Mouse (Mus musculus): Measurements from ENCODE around the gene Ubp1.

- TF ChIP-seq CTCF (conservative IDR thresholded peaks at IDR 0.05 in 1 of 2, IDR thresholded peaks at IDR 0.05 in 1 of 2; ENCODE audit: low read depth in 2 of 2, low read length in 2 of 2) (no peak), POLR2AphosphoS2 (IDR thresholded peaks at IDR 0.05; ENCODE audit: low read depth, low read length) (no peak), MAFK (IDR thresholded peaks at IDR 0.05; ENCODE audit: insufficient replicate concordance, low read length) (no peak), CHD2 (IDR thresholded peaks at IDR 0.05; ENCODE audit: low read length) (no peak), GABPA (IDR thresholded peaks at IDR 0.05; ENCODE audit: insufficient replicate concordance, low read depth, low read length) (no peak), HCFC1 (IDR thresholded peaks at IDR 0.05; ENCODE audit: low read depth, low read length) (no peak), MAX (IDR thresholded peaks at IDR 0.05; ENCODE audit: low read length) (no peak), UBTF (IDR thresholded peaks at IDR 0.05; ENCODE audit: low read depth, low read length) (no peak), KAT2A (IDR thresholded peaks at IDR 0.05; ENCODE audit: insufficient replicate concordance, low read length) (no peak), EP300 (IDR thresholded peaks at IDR 0.05; ENCODE audit: low read length) (no peak), POLR2A (IDR thresholded peaks at IDR 0.05; ENCODE audit: low read depth, low read length) (no peak), ZNF384 (IDR thresholded peaks at IDR 0.05; ENCODE audit: low read depth, low read length) (no peak)
Measured at GRCm38 (mm10) chr9:113929676-113930075, 1.1 kb upstream of the Ubp1 start.

All from CH12.LX (cell line).